Mouse (Mus musculus) left cerebral cortex, postnatal 10 days (tissue): ENCODE data around the gene 4930486L24Rik. TPM values are rescaled to one million over a fixed set of nuclear protein-coding genes. Genes with fewer than 3 reads are reported as not detected.

Experiments used
- total RNA-seq, 2 experiments: library from RNA; stranded (reverse); gene quantifications; 2 replicates each; pipeline ENCODE4 v1.2.3; 2021

4930486L24Rik gene
- total RNA-seq, 2 experiments from 2014 or later: not detected

Other genes with a start within 250 kb of the 4930486L24Rik start
- not detected for gene BC051665, start 78.1 kb downstream of the 4930486L24Rik start, total RNA-seq
- not detected for gene Ctsll3, start 61.6 kb downstream of the 4930486L24Rik start, total RNA-seq
- under 1 TPM in 1 of 2 experiments, not detected in 1; 0.45 TPM for gene Gm49392, start 32.4 kb upstream of the 4930486L24Rik start, total RNA-seq
- gene Ctla2b, start 33.0 kb upstream of the 4930486L24Rik start, total RNA-seq: 1 to 10 TPM; 1.5 to 2.2 TPM
- not detected for gene Tpbpb, start 40.4 kb upstream of the 4930486L24Rik start, total RNA-seq
- not detected for gene Gm49393, start 71.1 kb upstream of the 4930486L24Rik start, total RNA-seq
- 1 to 10 TPM in 1 of 2 experiments, under 1 TPM in 1; 0.94 to 1.3 TPM for gene Gm49391, start 72.1 kb upstream of the 4930486L24Rik start, total RNA-seq
- 10 to 100 TPM; 21.9 to 25.6 TPM for gene Ctla2a, start 72.2 kb upstream of the 4930486L24Rik start, total RNA-seq
- gene Tpbpa, start 77.5 kb upstream of the 4930486L24Rik start, total RNA-seq: not detected
- gene Ctsj, start 141.5 kb upstream of the 4930486L24Rik start, total RNA-seq: not detected
- not detected for gene Ctsq, start 176.2 kb upstream of the 4930486L24Rik start, total RNA-seq